Mouse (Mus musculus): ENCODE measurements at regions not wholly inside any gene's neighbourhood (a gene's known extent, or its start where the extent isn't known, plus 50 kb on each side); places are given as distances from the start of the nearest gene placed in this dataset.

DNA sequence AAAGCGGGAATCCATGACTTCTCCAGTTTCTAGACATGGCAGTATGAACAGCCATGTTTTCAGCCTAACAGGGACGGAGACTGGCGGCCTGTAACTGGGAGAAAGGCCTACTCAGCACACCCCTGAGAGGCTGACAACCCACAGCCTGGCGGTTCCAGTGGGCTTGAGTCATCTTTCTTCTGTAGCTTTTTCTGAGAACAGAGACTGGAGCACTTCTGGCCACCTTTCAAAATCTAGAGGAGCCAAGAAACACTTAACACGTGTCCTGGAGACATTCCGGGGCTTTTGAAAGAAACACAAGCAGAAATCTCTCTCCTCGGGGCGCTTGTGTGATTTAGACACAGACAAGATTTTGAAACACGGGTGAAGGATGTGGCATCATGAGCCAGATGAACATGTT, 250.1 kb downstream of the Prex1 start:
- TF ChIP-seq POLR2A (IDR thresholded peaks at IDR 0.05; ENCODE audit: control insufficient read depth, extremely low read depth, insufficient read depth, low read length, poor library complexity) (no peak), CTCF (IDR thresholded peaks at IDR 0.05; ENCODE audit: borderline replicate concordance, control insufficient read depth, extremely low read depth, insufficient read depth, low read length, poor library complexity) (no peak)

Measured in thymus, adult 2 months (tissue).